Mouse (Mus musculus): Measurements from ENCODE around the gene Slf2.

DNA sequence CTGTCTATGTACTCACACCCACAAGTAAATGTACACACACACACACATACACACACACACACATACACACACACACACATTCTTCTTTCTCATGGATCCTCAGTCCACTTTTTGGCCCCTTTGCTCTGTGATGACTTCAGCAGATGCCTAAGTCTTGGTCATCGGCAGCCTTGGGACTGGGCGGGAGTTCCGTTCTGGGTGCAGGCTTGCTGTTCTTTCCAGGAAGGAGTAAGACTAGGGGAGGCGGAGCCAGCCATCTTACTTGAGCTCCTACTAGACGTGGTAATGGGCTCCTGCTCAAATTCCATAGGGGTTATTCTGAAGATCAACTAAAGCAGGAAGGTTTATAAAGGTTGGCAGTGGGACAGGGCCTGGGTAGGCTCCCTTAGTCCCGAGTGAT lies 89.4 kb downstream of the Slf2 start:
- TF ChIP-seq MAX (IDR thresholded peaks at IDR 0.05; ENCODE audit: low read length) = no peak
- no peak for TF ChIP-seq NRF1 (IDR thresholded peaks at IDR 0.05; ENCODE audit: low read depth, low read length)
- TF ChIP-seq MEF2A (IDR thresholded peaks at IDR 0.05; ENCODE audit: borderline replicate concordance, low read depth, low read length) = no peak
- no peak for TF ChIP-seq ETS1 (conservative IDR thresholded peaks at IDR 0.05; ENCODE audit: low read depth, low read length)
- no peak for TF ChIP-seq EP300 (IDR thresholded peaks at IDR 0.05; ENCODE audit: low read length)
